10 mouse cellular contexts compared by ENCODE assay signal in the genomic region with DNA sequence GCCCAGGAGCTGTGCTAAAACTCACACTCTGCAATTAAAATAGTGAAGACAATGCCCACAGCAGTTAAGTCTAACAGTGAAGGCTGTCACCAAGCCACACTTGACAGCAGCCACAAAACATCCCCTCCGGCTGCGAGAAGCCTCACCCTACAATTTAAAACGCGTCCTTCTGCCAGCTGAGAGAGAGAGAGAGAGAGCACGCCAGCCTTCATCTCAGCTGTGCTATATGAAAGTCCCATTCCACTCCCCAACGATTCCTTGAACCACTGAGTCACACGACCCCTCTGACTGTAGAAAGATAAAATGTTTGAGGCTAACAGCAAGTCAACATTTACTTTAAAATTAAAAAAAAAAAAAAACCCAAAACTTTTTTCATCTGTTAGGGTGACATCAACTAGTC. TPM values are rescaled to one million over a fixed set of nuclear protein-coding genes. Genes with fewer than 3 reads are reported as not detected.
A peak's percentile ranks its signal among the peaks of the same experiment; 100 is the strongest.
DNase-seq lines count a peak whose midpoint lies in the region; ATAC-seq and TF ChIP-seq lines count a peak whose summit lies in the region.
"Had no signal": no experiment of that assay in that cellular context is flagged by ENCODE, and none has a peak within 500 bp of the region (broad histone marks: within the 10 kb centered on the region; RNA-seq: fewer than 3 reads in every experiment).

No protein-coding gene starts in this region.

- TF ChIP-seq EP300 in heart, adult 2 months (IDR thresholded peaks at IDR 0.05; ENCODE audit: insufficient read depth, low read depth, low read length) = no peak

- DNase-seq in heart, adult 2 months = no peak
- no peak for DNase-seq in heart, adult 8-10 months (ENCODE audit: low spot score)
- DNase-seq in spleen, adult 2 months (ENCODE audit: low read depth in 1 of 2, low spot score in 2 of 2) = no peak
- no peak for DNase-seq in spleen, postnatal 36 days (ENCODE audit: low spot score in 2 of 2)
- no peak for DNase-seq in liver, embryonic 13.5 days
- DNase-seq in left cerebral cortex, adult 9 months (ENCODE audit: low spot score in 2 of 2) = no peak
- DNase-seq in right cerebral cortex, adult 2 months (ENCODE audit: low spot score in 2 of 2) = no peak
- DNase-seq: embryo, embryonic 11 days; lung, adult 18-20 months had no signal

- peak overlapping the region; percentile 70 for H3K27ac ChIP-seq in heart, adult 2 months
- H3K27ac ChIP-seq in spleen, adult 2 months (ENCODE audit: insufficient read depth, low read length) = peak overlapping the region; percentile 49
- H3K27ac ChIP-seq in liver, embryonic 13.5 days = peak overlapping the region; percentile 69
- H3K27ac ChIP-seq in stomach, embryonic 16.5 days (ENCODE audit: low read length) = no peak overlapping the region; the same call in 1 of the 2 replicates

- no peaks in the 10 kb centered on the region for H3K27me3 ChIP-seq in heart, adult 2 months (ENCODE audit: control insufficient read depth, insufficient read depth, low read length)
- H3K27me3 ChIP-seq in spleen, adult 2 months (ENCODE audit: control insufficient read depth, insufficient read depth, low read length) = no peaks in the 10 kb centered on the region
- H3K27me3 ChIP-seq in liver, embryonic 13.5 days = no peaks in the 10 kb centered on the region
- no peaks in the 10 kb centered on the region for H3K27me3 ChIP-seq in stomach, embryonic 16.5 days (ENCODE audit: control insufficient read depth, insufficient read depth, low read length)

- TF ChIP-seq POLR2A in heart, adult 2 months (IDR thresholded peaks at IDR 0.05; ENCODE audit: insufficient read depth, low read depth, low read length) = no peak
- TF ChIP-seq POLR2A in spleen, adult 2 months (IDR thresholded peaks at IDR 0.05; ENCODE audit: low read depth, low read length) = no peak

- no peak overlapping the region for H3K4me3 ChIP-seq in heart, adult 2 months
- H3K4me3 ChIP-seq in spleen, adult 2 months (ENCODE audit: extremely low read depth, insufficient read depth, insufficient read length) = no peak overlapping the region
- 0 out of 2 replicates have a peak overlapping the region, but pooled peaks have one; percentile 14 for H3K4me3 ChIP-seq in liver, embryonic 13.5 days (replicated peaks)
- no peak overlapping the region for H3K4me3 ChIP-seq in stomach, embryonic 16.5 days (replicated peaks; ENCODE audit: low read length)

- H3K36me3 ChIP-seq in heart, adult 2 months (ENCODE audit: control insufficient read depth, insufficient read depth, low read length) = peaks cover 10% of the 10 kb centered on the region
- H3K36me3 ChIP-seq in spleen, adult 2 months (ENCODE audit: control insufficient read depth, insufficient read depth, low read length) = no peaks in the 10 kb centered on the region
- peaks cover 20% of the 10 kb centered on the region for H3K36me3 ChIP-seq in liver, embryonic 13.5 days
- no peaks in the 10 kb centered on the region for H3K36me3 ChIP-seq in stomach, embryonic 16.5 days (ENCODE audit: control insufficient read depth, insufficient read depth, low read length)

- TF ChIP-seq CTCF in heart, adult 2 months (IDR thresholded peaks at IDR 0.05) = no peak
- no peak for TF ChIP-seq CTCF in spleen, adult 2 months (IDR thresholded peaks at IDR 0.05; ENCODE audit: extremely low read depth, insufficient read depth, insufficient read length, insufficient replicate concordance)

- no peaks in the 10 kb centered on the region for H3K9me3 ChIP-seq in liver, embryonic 13.5 days (replicated peaks)
- no peaks in the 10 kb centered on the region for H3K9me3 ChIP-seq in stomach, embryonic 16.5 days (replicated peaks; ENCODE audit: control insufficient read depth, low read length)

- intact Hi-C loops in heart, adult 2 months (cut with DNase I) = no loop called here

- no peak overlapping the region for H3K9ac ChIP-seq in heart, adult 2 months (ENCODE audit: low read depth, low read length)
- H3K9ac ChIP-seq in liver, embryonic 13.5 days = peak overlapping the region; percentile 49
- peak overlapping the region; percentile 44; the same call in 1 of the 2 replicates for H3K9ac ChIP-seq in stomach, embryonic 16.5 days (ENCODE audit: low read length)

- peak overlapping the region; percentile 28 for H3K4me2 ChIP-seq in liver, embryonic 13.5 days
- H3K4me2 ChIP-seq in stomach, embryonic 16.5 days (ENCODE audit: low read depth, low read length) = no peak overlapping the region

- WGBS in heart, adult 2 months = 47% methylated on average over 7 of the region's 7 CpGs
- 35% methylated on average over 7 of the region's 7 CpGs for WGBS in spleen, adult 2 months
- WGBS in liver, embryonic 13.5 days (ENCODE audit: insufficient replicate concordance) = 28% methylated on average over 7 of the region's 7 CpGs
- 61% methylated on average over 7 of the region's 7 CpGs for WGBS in stomach, embryonic 16.5 days

- ATAC-seq in liver, embryonic 13.5 days (ENCODE audit: low read depth) = no peak
- no peak for ATAC-seq in stomach, embryonic 16.5 days (ENCODE audit: insufficient read depth, low FRiP score)

- H3K79me2 ChIP-seq in heart, adult 2 months (replicated peaks; ENCODE audit: control insufficient read depth, insufficient read depth, low read length) = peaks cover 4% of the 10 kb centered on the region

- peaks cover 47% of the 10 kb centered on the region for H3K4me1 ChIP-seq in heart, adult 2 months (ENCODE audit: control insufficient read depth, insufficient read depth, low read length)
- H3K4me1 ChIP-seq in spleen, adult 2 months (ENCODE audit: control insufficient read depth, insufficient read depth, insufficient read length) = peaks cover 30% of the 10 kb centered on the region
- H3K4me1 ChIP-seq in liver, embryonic 13.5 days (replicated peaks) = peaks cover 87% of the 10 kb centered on the region
- H3K4me1 ChIP-seq in stomach, embryonic 16.5 days (ENCODE audit: control insufficient read depth, insufficient read depth, low read length) = peaks cover 62% of the 10 kb centered on the region

RNA-seq across cellular contexts. Expression of a gene that starts 3.4 kb away (rescaled TPM):
- total RNA-seq in heart, adult 2 months (2021) = 10 to 100 TPM; 16.0 to 16.7 TPM
- polyA plus RNA-seq in heart, adult 2 months (2012; rRNA removed) = 22.7 and 29.4 TPM in 2 replicates
- total RNA-seq in heart, adult 8-10 months (2022) = 10 to 100 TPM; 13.7 to 24.0 (median 16.5) TPM
- polyA plus RNA-seq in spleen, adult 2 months (2012; rRNA removed) = 58.1 and 72.8 TPM in 2 replicates
- polyA plus RNA-seq in liver, embryonic 13.5 days (2015; fragmentation: Nextera tagmentation; extraction: Ambion mirVana) = 16.1 and 18.0 TPM in 2 replicates
- polyA plus RNA-seq in stomach, embryonic 16.5 days (2015; fragmentation: Nextera tagmentation; extraction: Ambion mirVana) = 39.6 and 44.4 TPM in 2 replicates

RNA-seq across cellular contexts. Expression of a gene that starts 55.3 kb away (rescaled TPM):
- 10 to 100 TPM; 16.3 to 16.7 TPM for total RNA-seq in heart, adult 2 months (2021)
- 7.0 and 7.9 TPM in 2 replicates for polyA plus RNA-seq in heart, adult 2 months (2012; rRNA removed)
- 10 to 100 TPM; 11.5 to 15.5 (median 13.7) TPM for total RNA-seq in heart, adult 8-10 months (2022)
- polyA plus RNA-seq in spleen, adult 2 months (2012; rRNA removed) = 46.3 and 59.2 TPM in 2 replicates
- 11.3 and 12.9 TPM in 2 replicates for polyA plus RNA-seq in liver, embryonic 13.5 days (2015; fragmentation: Nextera tagmentation; extraction: Ambion mirVana)
- polyA plus RNA-seq in stomach, embryonic 16.5 days (2015; fragmentation: Nextera tagmentation; extraction: Ambion mirVana) = 31.2 and 35.2 TPM in 2 replicates
